Mouse (Mus musculus): ENCODE measurements around the gene Trp53tg5. TPM values are rescaled to one million over a fixed set of nuclear protein-coding genes. Genes with fewer than 3 reads are reported as not detected.

Gene Trp53tg5
- polyA plus RNA-seq, 1 experiment: not detected

- Histone ChIP-seq H3K4me3 (replicated peaks; ENCODE audit: extremely low read depth, low read depth, low read length) (no peak overlapping the region), H3K4me1 (ENCODE audit: control insufficient read depth, insufficient read depth, low read length) (peaks cover 11% of the 10 kb centered on the region)
- TF ChIP-seq POLR2A (IDR thresholded peaks at IDR 0.05; ENCODE audit: borderline replicate concordance, extremely low read depth, low read depth, low read length) (no peak), CTCF (IDR thresholded peaks at IDR 0.05; ENCODE audit: insufficient read depth, low read length) (no peak)
- DNase-seq: no peak
- WGBS: 55% methylated on average over 6 of the region's 6 CpGs
Observed at GRCm38 (mm10) chr2:164437710-164438109, 35.8 kb downstream of the Trp53tg5 start.

- Histone ChIP-seq H3K4me3 (replicated peaks; ENCODE audit: extremely low read depth, low read depth, low read length) (no peak overlapping the region), H3K4me1 (ENCODE audit: control insufficient read depth, insufficient read depth, low read length) (peaks cover 16% of the 10 kb centered on the region)
- DNase-seq: no peak
- no peak for TF ChIP-seq CTCF (IDR thresholded peaks at IDR 0.05; ENCODE audit: insufficient read depth, low read length)
- no peak for TF ChIP-seq POLR2A (IDR thresholded peaks at IDR 0.05; ENCODE audit: borderline replicate concordance, extremely low read depth, low read depth, low read length)
- WGBS: 51% methylated on average over 3 of the region's 3 CpGs
Observed at GRCm38 (mm10) chr2:164436961-164437360, 36.6 kb downstream of the Trp53tg5 start.

GRCm38 (mm10) chr2:164436215-164436913, 37.2 kb downstream of the Trp53tg5 start:
- Histone ChIP-seq H3K4me3 (replicated peaks; ENCODE audit: extremely low read depth, low read depth, low read length) (no peak overlapping the region), H3K4me1 (ENCODE audit: control insufficient read depth, insufficient read depth, low read length) (peaks cover 18% of the 10 kb centered on the region)
- 34% methylated on average over 8 of the region's 8 CpGs for WGBS
- no peak for DNase-seq
- TF ChIP-seq POLR2A (IDR thresholded peaks at IDR 0.05; ENCODE audit: borderline replicate concordance, extremely low read depth, low read depth, low read length) (no peak), CTCF (IDR thresholded peaks at IDR 0.05; ENCODE audit: insufficient read depth, low read length) (no peak)

GRCm38 (mm10) chr2:164435216-164436090, 38.1 kb downstream of the Trp53tg5 start:
- TF ChIP-seq POLR2A (IDR thresholded peaks at IDR 0.05; ENCODE audit: borderline replicate concordance, extremely low read depth, low read depth, low read length): no peak
- no peak for TF ChIP-seq CTCF (IDR thresholded peaks at IDR 0.05; ENCODE audit: insufficient read depth, low read length)
- no peak overlapping the region for H3K4me3 ChIP-seq (replicated peaks; ENCODE audit: extremely low read depth, low read depth, low read length)
- H3K4me1 ChIP-seq (ENCODE audit: control insufficient read depth, insufficient read depth, low read length): peaks cover 21% of the 10 kb centered on the region
- no peak for DNase-seq
- WGBS: 34% methylated on average over 5 of the region's 5 CpGs

GRCm38 (mm10) chr2:164434681-164435080, 38.8 kb downstream of the Trp53tg5 start:
- DNase-seq: no peak
- TF ChIP-seq POLR2A (IDR thresholded peaks at IDR 0.05; ENCODE audit: borderline replicate concordance, extremely low read depth, low read depth, low read length) (no peak), CTCF (IDR thresholded peaks at IDR 0.05; ENCODE audit: insufficient read depth, low read length) (no peak)
- Histone ChIP-seq H3K4me3 (replicated peaks; ENCODE audit: extremely low read depth, low read depth, low read length) (no peak overlapping the region), H3K4me1 (ENCODE audit: control insufficient read depth, insufficient read depth, low read length) (peaks cover 21% of the 10 kb centered on the region)
- 59% methylated on average over 3 of the region's 3 CpGs for WGBS

- no peak for DNase-seq
- TF ChIP-seq POLR2A (IDR thresholded peaks at IDR 0.05; ENCODE audit: borderline replicate concordance, extremely low read depth, low read depth, low read length) (no peak), CTCF (IDR thresholded peaks at IDR 0.05; ENCODE audit: insufficient read depth, low read length) (no peak)
- 67% methylated on average over 9 of the region's 9 CpGs for WGBS
- no peak overlapping the region for H3K4me3 ChIP-seq (replicated peaks; ENCODE audit: extremely low read depth, low read depth, low read length)
- H3K4me1 ChIP-seq (ENCODE audit: control insufficient read depth, insufficient read depth, low read length): peaks cover 21% of the 10 kb centered on the region
Observed at GRCm38 (mm10) chr2:164433278-164433895, 40.1 kb downstream of the Trp53tg5 start.

DNA sequence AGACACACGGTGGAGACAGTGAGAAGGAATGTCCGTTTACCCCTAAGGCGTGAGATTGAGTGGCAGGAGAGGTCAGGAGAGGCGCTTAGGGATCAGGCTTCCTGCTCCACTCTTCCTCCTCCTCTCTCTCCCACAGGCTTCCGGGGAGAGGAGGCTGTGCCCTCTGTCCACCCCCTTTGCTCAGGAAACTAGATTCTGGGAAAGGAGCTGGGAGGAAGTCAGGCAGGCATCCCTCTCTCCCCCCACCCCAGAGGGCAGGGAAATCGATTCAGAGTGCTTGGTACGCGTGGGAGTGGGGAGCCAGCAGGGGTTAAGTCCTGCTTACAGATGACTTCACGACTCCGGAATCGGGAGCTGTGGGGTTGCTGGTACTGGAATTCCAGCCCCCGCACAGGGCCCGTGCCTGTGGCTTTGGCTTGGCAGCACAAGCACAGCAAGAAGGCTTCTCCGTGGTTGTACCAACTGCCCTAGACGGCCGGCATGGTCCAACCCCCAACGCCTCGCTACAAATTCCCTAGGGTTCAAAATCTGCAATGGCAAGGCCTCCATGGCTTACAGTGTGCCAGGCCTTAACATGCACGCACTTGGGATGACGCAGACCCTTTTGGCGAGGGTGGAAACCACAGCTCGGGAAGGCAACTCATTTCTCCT, 40.9 kb downstream of the Trp53tg5 start:
- Histone ChIP-seq H3K4me1 (ENCODE audit: control insufficient read depth, insufficient read depth, low read length) (peaks cover 21% of the 10 kb centered on the region), H3K4me3 (replicated peaks; ENCODE audit: extremely low read depth, low read depth, low read length) (no peak overlapping the region)
- WGBS: 23% methylated on average over 22 of the region's 22 CpGs
- no peak for DNase-seq
- no peak for TF ChIP-seq POLR2A (IDR thresholded peaks at IDR 0.05; ENCODE audit: borderline replicate concordance, extremely low read depth, low read depth, low read length)

GRCm38 (mm10) chr2:164431676-164432465, 41.7 kb downstream of the Trp53tg5 start:
- WGBS: 51% methylated on average over 9 of the region's 9 CpGs
- Histone ChIP-seq H3K4me3 (replicated peaks; ENCODE audit: extremely low read depth, low read depth, low read length) (no peak overlapping the region), H3K4me1 (ENCODE audit: control insufficient read depth, insufficient read depth, low read length) (peaks cover 21% of the 10 kb centered on the region)
- TF ChIP-seq CTCF (IDR thresholded peaks at IDR 0.05; ENCODE audit: insufficient read depth, low read length): no peak
- TF ChIP-seq POLR2A (IDR thresholded peaks at IDR 0.05; ENCODE audit: borderline replicate concordance, extremely low read depth, low read depth, low read length): no peak
- DNase-seq: no peak
